Mouse (Mus musculus): ENCODE results near the gene Zfp580. TPM values are rescaled to one million over a fixed set of nuclear protein-coding genes. Genes with fewer than 3 reads are reported as not detected.

Zfp580 gene
- polyA plus RNA-seq, 1 experiment from 2014 or later = 51.8 TPM

DNA sequence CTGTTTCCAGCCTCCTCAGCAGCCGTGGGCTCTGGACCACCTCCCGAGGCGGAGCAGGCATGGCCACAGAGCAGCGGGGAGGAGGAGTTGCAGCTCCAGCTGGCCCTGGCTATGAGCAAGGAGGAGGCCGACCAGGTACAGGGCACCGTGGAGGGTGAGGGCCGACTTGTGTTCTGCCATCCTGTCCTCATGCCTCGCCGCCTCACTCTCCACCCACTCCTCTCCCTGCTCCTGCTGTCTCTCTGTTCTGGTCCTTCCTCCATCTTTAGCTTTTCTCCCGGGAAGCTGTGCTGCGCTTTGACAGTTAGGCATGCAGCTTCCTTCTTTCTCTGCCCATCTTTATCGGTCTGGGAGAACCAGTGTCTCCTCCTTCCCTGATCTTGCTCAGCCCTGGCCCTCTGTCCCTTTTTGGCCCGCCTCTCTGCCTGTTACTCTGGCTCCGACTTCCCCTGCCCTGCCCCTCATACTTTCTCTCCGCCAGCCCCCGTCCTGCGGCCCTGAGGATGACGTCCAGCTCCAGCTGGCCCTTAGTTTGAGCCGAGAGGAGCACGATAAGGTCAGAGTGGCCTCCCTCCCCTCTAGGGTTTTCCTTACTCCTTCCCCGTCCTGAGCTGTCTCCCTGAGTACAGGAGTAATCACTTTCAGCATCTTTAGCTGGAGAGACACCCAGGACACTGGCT lies 41.6 kb downstream of the Zfp580 start:
- Histone ChIP-seq H3K4me1 (no peaks in the 10 kb centered on the region), H3K27ac (no peak overlapping the region), H3K4me2 (replicated peaks) (no peak overlapping the region), H3K27me3 (no peaks in the 10 kb centered on the region), H3K9ac (no peak overlapping the region), H3K4me3 (no peak overlapping the region), H3K36me3 (peaks cover 71% of the 10 kb centered on the region), H3K9me3 (replicated peaks) (no peaks in the 10 kb centered on the region)
- ATAC-seq (ENCODE audit: low FRiP score) = no peak
- 88% methylated on average over 21 of the region's 21 CpGs for WGBS

DNA sequence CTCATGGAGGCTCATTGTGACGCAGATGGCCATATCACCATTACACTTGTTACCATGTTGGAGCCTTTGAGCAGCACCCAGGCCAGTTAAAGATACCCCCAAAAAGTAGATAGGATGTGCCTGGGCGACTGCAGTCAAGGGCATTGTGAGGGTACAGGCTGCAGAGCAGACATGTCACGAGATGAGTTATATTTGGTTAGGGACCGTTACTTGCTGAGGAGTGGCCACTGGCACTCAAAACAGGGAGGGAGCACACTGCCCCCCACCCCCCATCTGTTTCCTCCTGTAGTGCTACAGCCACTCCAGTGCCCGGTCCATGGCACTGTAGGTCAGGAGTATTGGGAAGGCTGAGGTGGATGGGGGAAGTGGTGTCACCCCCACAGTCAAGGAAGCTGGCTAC lies 47.4 kb downstream of the Zfp580 start:
- H3K4me2 ChIP-seq (replicated peaks) = no peak overlapping the region
- H3K9ac ChIP-seq = no peak overlapping the region
- no peak overlapping the region for H3K27ac ChIP-seq
- ATAC-seq (ENCODE audit: low FRiP score) = no peak
- no peaks in the 10 kb centered on the region for H3K9me3 ChIP-seq (replicated peaks)
- no peak overlapping the region for H3K4me3 ChIP-seq
- H3K27me3 ChIP-seq = no peaks in the 10 kb centered on the region
- WGBS = 95% methylated on average over 5 of the region's 5 CpGs
- H3K36me3 ChIP-seq = peaks cover 55% of the 10 kb centered on the region
- no peaks in the 10 kb centered on the region for H3K4me1 ChIP-seq

DNA sequence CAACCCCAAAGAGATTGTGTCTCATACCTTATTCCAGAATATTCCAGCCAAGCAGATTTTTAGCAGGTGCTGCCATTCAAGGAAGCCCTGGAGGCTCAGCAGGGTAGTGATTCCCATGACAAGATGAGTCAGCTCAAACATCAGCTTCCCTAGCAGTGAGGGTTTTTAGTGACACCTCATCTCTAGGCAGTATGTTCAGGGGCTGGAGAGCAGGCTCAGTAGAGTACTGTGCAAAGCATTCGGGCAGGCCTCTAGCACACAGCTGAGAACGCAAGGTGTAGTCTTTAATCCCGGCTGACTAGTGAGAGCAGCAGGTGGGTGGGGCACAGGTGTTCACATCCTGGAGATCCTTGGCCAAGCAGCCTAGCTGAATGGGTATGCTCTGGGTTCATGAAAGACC lies 48.5 kb downstream of the Zfp580 start:
- Histone ChIP-seq H3K36me3 (peaks cover 45% of the 10 kb centered on the region), H3K9ac (no peak overlapping the region), H3K4me1 (no peaks in the 10 kb centered on the region), H3K9me3 (replicated peaks) (no peaks in the 10 kb centered on the region), H3K4me2 (replicated peaks) (no peak overlapping the region), H3K27me3 (no peaks in the 10 kb centered on the region), H3K4me3 (no peak overlapping the region), H3K27ac (no peak overlapping the region)
- WGBS = 83% methylated on average over 3 of the region's 3 CpGs
- no peak for ATAC-seq (ENCODE audit: low FRiP score)

DNA sequence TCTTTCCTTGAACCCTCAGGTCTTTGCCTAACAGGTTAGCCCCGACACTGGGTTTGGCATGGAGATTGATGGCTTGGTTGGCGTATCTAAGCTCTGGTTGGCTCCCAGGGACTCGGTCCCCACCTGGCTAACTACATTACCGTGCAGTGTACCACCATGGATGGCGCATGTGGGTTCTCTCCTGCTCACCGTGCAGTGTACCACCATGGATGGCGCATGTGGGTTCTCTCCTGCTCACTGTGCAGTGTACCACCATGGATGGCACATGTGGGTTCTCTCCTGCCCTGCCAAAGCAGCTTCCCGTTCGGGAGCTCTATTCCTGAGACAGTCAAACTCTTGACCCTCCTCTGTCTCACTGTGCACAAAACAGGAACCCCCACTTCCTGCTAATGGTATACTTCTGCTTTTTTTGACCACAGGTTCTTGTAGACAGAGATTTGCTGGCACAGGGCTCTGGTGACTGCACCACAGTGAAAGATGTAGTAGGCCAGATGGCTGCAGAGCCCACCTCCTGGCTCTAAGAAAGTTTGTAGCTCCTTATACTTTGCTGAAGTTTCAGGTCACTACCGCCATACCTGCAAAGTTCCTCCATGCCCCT lies 49.8 kb downstream of the Zfp580 start:
- H3K36me3 ChIP-seq = peaks cover 31% of the 10 kb centered on the region
- 89% methylated on average over 10 of the region's 10 CpGs for WGBS
- no peak overlapping the region for H3K9ac ChIP-seq
- no peaks in the 10 kb centered on the region for H3K4me1 ChIP-seq
- no peak for ATAC-seq (ENCODE audit: low FRiP score)
- H3K4me2 ChIP-seq (replicated peaks) = no peak overlapping the region
- no peaks in the 10 kb centered on the region for H3K9me3 ChIP-seq (replicated peaks)
- H3K4me3 ChIP-seq = no peak overlapping the region
- H3K27ac ChIP-seq = no peak overlapping the region
- H3K27me3 ChIP-seq = no peaks in the 10 kb centered on the region

DNA sequence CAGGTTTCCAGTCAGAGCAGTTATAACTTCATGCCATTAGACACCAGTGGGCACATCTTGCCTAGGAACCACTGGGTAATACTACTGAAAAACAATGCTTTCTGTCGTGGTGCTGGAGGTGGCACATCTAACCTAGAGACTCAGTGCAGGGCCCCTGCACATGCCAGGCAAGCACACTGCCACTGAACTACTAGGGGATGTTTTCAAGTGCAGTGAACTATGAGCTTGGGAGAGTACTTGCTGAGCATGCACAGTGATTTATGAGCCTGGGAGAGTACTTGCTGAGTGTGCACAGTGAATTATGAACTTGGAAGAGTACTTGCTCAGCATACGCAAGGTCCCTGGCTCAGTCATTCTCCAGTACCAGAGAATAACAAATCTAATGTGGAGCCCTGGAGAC lies 51.2 kb downstream of the Zfp580 start:
- ATAC-seq (ENCODE audit: low FRiP score) = no peak
- 88% methylated on average over 2 of the region's 2 CpGs for WGBS

More for the DNA sequence above, 51.2 kb downstream of the Zfp580 start:
- H3K36me3 ChIP-seq = peaks cover 17% of the 10 kb centered on the region
- H3K4me1 ChIP-seq = no peaks in the 10 kb centered on the region
- H3K4me3 ChIP-seq = no peak overlapping the region
- H3K27ac ChIP-seq = no peak overlapping the region
- H3K9me3 ChIP-seq (replicated peaks) = no peaks in the 10 kb centered on the region
- no peaks in the 10 kb centered on the region for H3K27me3 ChIP-seq
- no peak overlapping the region for H3K9ac ChIP-seq
- no peak overlapping the region for H3K4me2 ChIP-seq (replicated peaks)

Other genes with a start within 250 kb of the Zfp580 start
- gene Ube2s, start 238.9 kb upstream of the Zfp580 start, polyA plus RNA-seq (2016; fragmentation: Nextera tagmentation; extraction: Ambion mirVana) = 331 and 348 TPM in 2 replicates
- 5.3 and 6.7 TPM in 2 replicates for gene Shisa7, start 206.8 kb upstream of the Zfp580 start, polyA plus RNA-seq (2016; fragmentation: Nextera tagmentation; extraction: Ambion mirVana)
- gene Isoc2b, start 181.3 kb upstream of the Zfp580 start, polyA plus RNA-seq (2016; fragmentation: Nextera tagmentation; extraction: Ambion mirVana) = 5.1 and 7.0 TPM in 2 replicates
- gene Isoc2a, start 174.4 kb upstream of the Zfp580 start, polyA plus RNA-seq (2016; fragmentation: Nextera tagmentation; extraction: Ambion mirVana) = 0.88 and 1.2 TPM in 2 replicates
- not detected in 2 replicates for gene Gm36210, start 145.0 kb upstream of the Zfp580 start, polyA plus RNA-seq (2016; fragmentation: Nextera tagmentation; extraction: Ambion mirVana)
- gene Zfp628, start 136.3 kb upstream of the Zfp580 start, polyA plus RNA-seq (2016; fragmentation: Nextera tagmentation; extraction: Ambion mirVana) = 4.3 and 4.8 TPM in 2 replicates
- 12.3 and 14.3 TPM in 2 replicates for gene Nat14, start 129.5 kb upstream of the Zfp580 start, polyA plus RNA-seq (2016; fragmentation: Nextera tagmentation; extraction: Ambion mirVana)
- 1.6 and 2.2 TPM in 2 replicates for gene Ssc5d, start 125.8 kb upstream of the Zfp580 start, polyA plus RNA-seq (2016; fragmentation: Nextera tagmentation; extraction: Ambion mirVana)
- not detected in 2 replicates for gene Sbk2, start 87.1 kb upstream of the Zfp580 start, polyA plus RNA-seq (2016; fragmentation: Nextera tagmentation; extraction: Ambion mirVana)
- gene Sbk3, start 80.4 kb upstream of the Zfp580 start, polyA plus RNA-seq (2016; fragmentation: Nextera tagmentation; extraction: Ambion mirVana) = 0.19 and 0.23 TPM in 2 replicates
- gene Zfp579, start 55.4 kb upstream of the Zfp580 start, polyA plus RNA-seq (2016; fragmentation: Nextera tagmentation; extraction: Ambion mirVana) = 57.8 and 61.4 TPM in 2 replicates
- gene Zfp524, start 37.1 kb upstream of the Zfp580 start, polyA plus RNA-seq (2016; fragmentation: Nextera tagmentation; extraction: Ambion mirVana) = 8.5 and 9.1 TPM in 2 replicates
- gene Fiz1, start 36.8 kb upstream of the Zfp580 start, polyA plus RNA-seq (2016; fragmentation: Nextera tagmentation; extraction: Ambion mirVana) = 59.6 and 60.1 TPM in 2 replicates
- gene Gm44973, start 36.0 kb upstream of the Zfp580 start, polyA plus RNA-seq (2016; fragmentation: Nextera tagmentation; extraction: Ambion mirVana) = 0.32 TPM in 1 of 2 replicates, not detected in the other
- gene Zfp865, start 31.2 kb upstream of the Zfp580 start, polyA plus RNA-seq (2016; fragmentation: Nextera tagmentation; extraction: Ambion mirVana) = 9.0 and 9.3 TPM in 2 replicates
- gene Ccdc106, start 31.0 kb upstream of the Zfp580 start, polyA plus RNA-seq (2016; fragmentation: Nextera tagmentation; extraction: Ambion mirVana) = 17.4 and 19.9 TPM in 2 replicates
- 0.44 TPM in 1 of 2 replicates, not detected in the other for gene 4632433K11Rik, start 17.4 kb upstream of the Zfp580 start, polyA plus RNA-seq (2016; fragmentation: Nextera tagmentation; extraction: Ambion mirVana)
- gene Zfp784, start 13.1 kb upstream of the Zfp580 start, polyA plus RNA-seq (2016; fragmentation: Nextera tagmentation; extraction: Ambion mirVana) = 6.1 and 6.9 TPM in 2 replicates
- 136 and 138 TPM in 2 replicates for gene U2af2, start 10.6 kb downstream of the Zfp580 start, polyA plus RNA-seq (2016; fragmentation: Nextera tagmentation; extraction: Ambion mirVana)
- gene Epn1, start 28.7 kb downstream of the Zfp580 start, polyA plus RNA-seq (2016; fragmentation: Nextera tagmentation; extraction: Ambion mirVana) = 74.5 and 79.6 TPM in 2 replicates
- gene Rfpl4, start 65.4 kb downstream of the Zfp580 start, polyA plus RNA-seq (2016; fragmentation: Nextera tagmentation; extraction: Ambion mirVana) = not detected in 2 replicates
- 0.31 and 0.41 TPM in 2 replicates for gene Rasl2-9, start 74.4 kb downstream of the Zfp580 start, polyA plus RNA-seq (2016; fragmentation: Nextera tagmentation; extraction: Ambion mirVana)
- not detected in 2 replicates for gene Vmn1r55, start 98.1 kb downstream of the Zfp580 start, polyA plus RNA-seq (2016; fragmentation: Nextera tagmentation; extraction: Ambion mirVana)
- gene Vmn1r56, start 145.2 kb downstream of the Zfp580 start, polyA plus RNA-seq (2016; fragmentation: Nextera tagmentation; extraction: Ambion mirVana) = not detected in 2 replicates
- not detected in 2 replicates for gene Vmn1r57, start 167.0 kb downstream of the Zfp580 start, polyA plus RNA-seq (2016; fragmentation: Nextera tagmentation; extraction: Ambion mirVana)

Data from hindbrain, embryonic 12.5 days (tissue).